Mouse (Mus musculus) embryonic fibroblast, embryonic 13.5 days (primary cell): Measurements from ENCODE around the gene Bsg. TPM values are rescaled to one million over a fixed set of nuclear protein-coding genes. Genes with fewer than 3 reads are reported as not detected.

Source experiments
- H3K27ac ChIP-seq: 2 replicates; pipeline ENCODE4 v1.5.1; 2012; ENCODE audit warnings: low read length, control low read depth, inconsistent platforms; ENCODE audit not compliant: insufficient read depth
- H3K4me1 ChIP-seq: 2 replicates; pipeline ENCODE4 v1.6.1; 2011; ENCODE audit warnings: low read length; ENCODE audit not compliant: control insufficient read depth, insufficient read depth
- H3K4me3 ChIP-seq: 2 replicates; pipeline ENCODE4 v1.5.1; 2011; ENCODE audit warnings: mild to moderate bottlenecking, control low read depth, low read length; ENCODE audit not compliant: insufficient read depth
- CTCF ChIP-seq: IDR thresholded peaks from 2 replicates; pipeline ENCODE4 v1.5.1; 2011; ENCODE audit warnings: mild to moderate bottlenecking, control low read depth, low read length, moderate library complexity, borderline replicate concordance; ENCODE audit not compliant: insufficient read depth
- POLR2A ChIP-seq: IDR thresholded peaks from 2 replicates; pipeline ENCODE4 v1.6.1; 2011; ENCODE audit warnings: low read depth, mild to moderate bottlenecking, control low read depth, low read length, moderate library complexity
- polyA plus RNA-seq: library from polyadenylated mRNA; stranded (reverse); fragments of >200 nt; gene quantifications from 2 replicates; pipeline ENCODE4 v1.2.4, GENCODE M21; 2011; ENCODE audit warnings: low read depth; ENCODE audit not compliant: missing spikeins, insufficient read length

The Bsg gene
- polyA plus RNA-seq, 1 experiment: 774 TPM

DNA sequence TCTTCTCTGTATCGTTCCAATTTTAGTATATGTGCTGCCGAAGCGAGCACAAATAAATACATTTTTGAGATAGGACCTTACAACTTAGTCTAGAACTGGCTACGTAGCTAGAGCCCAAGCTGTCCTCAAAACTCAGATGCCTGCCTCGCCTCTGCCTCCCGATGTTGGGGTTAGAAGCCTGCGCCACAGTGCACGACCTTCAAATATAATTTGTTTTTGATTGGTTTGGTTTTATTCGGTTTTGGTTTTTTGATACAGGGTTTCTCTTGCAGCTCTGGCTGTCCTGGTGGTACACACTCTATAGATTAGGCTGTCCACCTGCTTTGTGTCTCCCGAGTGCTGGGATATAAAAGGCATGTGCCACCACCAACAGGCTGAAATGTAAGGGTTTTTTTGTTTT, 750 bp upstream of the Bsg start:
- H3K4me1 ChIP-seq: peaks cover 11% of the 10 kb centered on the region
- TF ChIP-seq POLR2A (no peak), CTCF (no peak)
- no peak overlapping the region for H3K27ac ChIP-seq
- no peak overlapping the region; the same call in 1 of the 2 replicates for H3K4me3 ChIP-seq

- H3K27ac ChIP-seq: no peak overlapping the region
- no peak for TF ChIP-seq CTCF
- TF ChIP-seq POLR2A: no peak
- peaks cover 11% of the 10 kb centered on the region for H3K4me1 ChIP-seq
- peak overlapping the region; percentile 92 for H3K4me3 ChIP-seq
These were observed 674 bp downstream of the Bsg start for GRCm38 (mm10) chr10:79704970-79705360.

- TF ChIP-seq CTCF (no peak), POLR2A (no peak)
- Histone ChIP-seq H3K4me3 (peak overlapping the region; percentile 92), H3K27ac (no peak overlapping the region), H3K4me1 (peaks cover 11% of the 10 kb centered on the region)
These were observed 1.7 kb downstream of the Bsg start for GRCm38 (mm10) chr10:79705951-79706350.

DNA sequence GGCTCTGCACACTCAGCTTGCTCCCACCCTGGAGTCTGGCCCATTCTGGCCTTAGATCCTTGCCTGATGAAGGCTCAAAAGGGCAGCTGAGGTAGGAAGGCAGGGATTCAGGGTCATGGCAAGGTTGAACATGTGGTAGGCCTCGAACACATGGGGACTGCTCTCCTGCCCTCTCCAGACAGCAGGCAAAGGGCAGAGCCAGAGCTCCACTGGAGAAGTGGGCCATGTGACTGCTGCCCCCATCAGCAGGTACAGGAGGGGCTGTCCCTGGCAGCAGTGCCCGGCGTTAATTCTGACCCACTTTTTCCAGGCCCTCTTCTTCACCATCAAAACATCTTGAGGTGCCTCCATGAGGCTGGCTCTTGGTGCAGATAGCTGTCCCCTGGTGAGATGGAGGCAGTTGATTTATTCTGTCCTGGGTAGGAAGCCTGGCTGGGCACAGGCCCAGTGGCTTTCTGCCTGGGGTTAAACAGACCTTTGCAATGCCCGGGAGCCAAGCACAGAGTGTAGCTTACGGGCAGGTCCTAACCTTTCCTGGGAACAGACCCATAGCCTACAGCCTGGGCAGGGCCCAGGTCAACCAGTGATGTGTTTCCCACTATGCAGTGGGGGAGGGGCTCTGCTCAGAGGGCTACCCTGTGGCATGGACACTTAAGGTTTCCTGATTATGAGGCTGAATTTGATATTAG, 2.3 kb downstream of the Bsg start:
- TF ChIP-seq CTCF (no peak), POLR2A (no peak)
- H3K27ac ChIP-seq: no peak overlapping the region
- H3K4me3 ChIP-seq: peak overlapping the region; percentile 92; the same call in 1 of the 2 replicates
- peaks cover 11% of the 10 kb centered on the region for H3K4me1 ChIP-seq

DNA sequence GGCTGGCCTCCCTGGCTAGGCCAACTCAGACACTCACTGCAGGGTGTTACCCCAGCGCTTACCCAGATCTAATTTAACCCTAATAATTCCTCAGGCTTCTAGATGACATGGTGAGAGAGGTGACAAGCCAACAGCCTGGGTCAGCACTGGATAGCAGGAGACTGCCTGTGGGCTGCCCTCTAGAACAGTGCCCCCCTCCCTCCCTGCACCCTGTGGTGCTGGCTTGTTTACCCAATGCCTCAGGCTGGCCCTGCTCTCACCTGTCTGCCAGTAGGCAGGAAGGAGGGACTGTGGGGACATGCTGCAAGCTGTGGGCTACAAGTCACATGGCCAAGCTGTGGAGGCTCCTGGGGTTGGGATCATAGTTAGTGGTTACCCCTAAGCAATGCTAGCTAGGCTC, 2.9 kb downstream of the Bsg start:
- TF ChIP-seq POLR2A: no peak
- TF ChIP-seq CTCF: no peak
- peaks cover 11% of the 10 kb centered on the region for H3K4me1 ChIP-seq
- H3K4me3 ChIP-seq: no peak overlapping the region
- no peak overlapping the region for H3K27ac ChIP-seq

- Histone ChIP-seq H3K27ac (no peak overlapping the region), H3K4me1 (peaks cover 11% of the 10 kb centered on the region), H3K4me3 (no peak overlapping the region)
- no peak for TF ChIP-seq POLR2A
These were observed 3.5 kb downstream of the Bsg start for GRCm38 (mm10) chr10:79707759-79708158.

DNA sequence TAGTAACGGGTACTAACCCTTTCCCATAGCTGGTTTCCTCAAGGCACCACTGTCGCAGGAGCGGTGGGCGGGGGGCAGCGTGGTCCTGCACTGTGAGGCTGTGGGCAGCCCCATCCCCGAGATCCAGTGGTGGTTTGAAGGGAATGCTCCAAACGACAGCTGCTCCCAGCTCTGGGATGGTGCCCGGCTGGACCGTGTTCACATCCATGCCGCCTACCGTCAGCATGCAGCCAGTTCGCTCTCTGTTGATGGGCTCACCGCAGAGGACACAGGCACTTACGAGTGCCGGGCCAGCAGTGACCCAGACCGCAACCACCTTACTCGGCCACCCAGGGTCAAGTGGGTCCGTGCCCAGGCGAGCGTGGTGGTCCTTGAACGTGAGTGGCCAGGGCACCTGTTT, 4.4 kb downstream of the Bsg start:
- no peak overlapping the region for H3K4me3 ChIP-seq
- no peak for TF ChIP-seq CTCF
- no peak for TF ChIP-seq POLR2A
- no peak overlapping the region for H3K27ac ChIP-seq
- H3K4me1 ChIP-seq: peaks cover 11% of the 10 kb centered on the region

GRCm38 (mm10) chr10:79709307-79709706, 5.0 kb downstream of the Bsg start:
- no peak overlapping the region for H3K4me3 ChIP-seq
- peaks cover 11% of the 10 kb centered on the region for H3K4me1 ChIP-seq
- no peak overlapping the region for H3K27ac ChIP-seq
- TF ChIP-seq POLR2A: no peak
- no peak for TF ChIP-seq CTCF

DNA sequence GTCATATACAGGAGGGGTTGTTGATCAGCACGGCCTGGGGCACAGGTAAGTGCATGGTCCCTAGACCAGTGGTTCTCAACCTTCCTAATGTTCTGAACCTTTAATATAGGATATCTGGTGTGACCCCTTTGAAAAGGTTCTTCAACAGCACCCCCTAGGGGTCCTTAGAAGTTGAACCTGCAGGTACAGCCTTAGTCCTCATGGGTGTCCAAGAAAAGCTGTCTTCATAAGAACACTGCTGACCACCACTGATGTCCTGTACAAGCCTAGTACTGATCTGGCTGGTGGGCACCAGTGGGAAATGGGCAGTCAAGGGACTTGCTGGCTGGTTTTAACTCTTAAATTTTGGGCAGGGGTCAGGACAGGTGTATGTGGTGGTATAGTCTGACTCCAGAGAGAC, 7.7 kb downstream of the Bsg start:
- Histone ChIP-seq H3K27ac (no peak overlapping the region), H3K4me3 (no peak overlapping the region), H3K4me1 (peaks cover 3% of the 10 kb centered on the region; the same call in 1 of the 2 replicates)
- TF ChIP-seq POLR2A: no peak
- no peak for TF ChIP-seq CTCF

DNA sequence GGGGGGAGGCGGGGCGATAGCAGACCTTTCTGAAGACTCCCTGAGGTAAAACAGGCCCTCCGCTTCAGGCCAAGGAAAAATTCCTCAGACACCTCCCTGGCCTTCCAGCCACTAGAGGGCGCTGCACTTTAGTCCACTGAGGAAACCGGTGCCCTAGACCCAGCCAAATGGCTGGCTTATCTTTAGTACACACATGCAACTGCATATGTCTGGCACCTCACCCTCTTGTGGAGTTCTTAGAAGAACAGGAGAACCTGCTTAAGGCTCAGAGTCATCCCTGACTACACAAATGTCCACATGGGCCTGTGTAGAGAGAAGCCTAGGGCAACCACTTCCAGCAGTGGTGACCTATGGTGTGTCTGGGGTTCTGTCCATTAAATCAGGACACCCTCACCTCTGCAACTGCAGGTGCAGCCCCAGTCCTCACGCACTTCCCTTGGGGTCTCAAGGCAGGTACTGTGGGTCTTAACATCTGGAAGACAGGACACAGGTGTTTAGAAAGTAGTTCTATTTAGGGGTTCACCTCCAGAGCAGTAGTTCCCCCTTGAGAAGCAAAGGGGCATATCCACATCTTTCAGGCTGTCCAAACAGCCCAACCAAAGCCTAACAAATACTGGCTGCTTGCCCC, 8.3 kb downstream of the Bsg start:
- H3K4me1 ChIP-seq: no peaks in the 10 kb centered on the region
- TF ChIP-seq CTCF (peak; percentile 51; the same call in 1 of the 2 replicates), POLR2A (no peak)
- H3K27ac ChIP-seq: no peak overlapping the region
- no peak overlapping the region for H3K4me3 ChIP-seq

DNA sequence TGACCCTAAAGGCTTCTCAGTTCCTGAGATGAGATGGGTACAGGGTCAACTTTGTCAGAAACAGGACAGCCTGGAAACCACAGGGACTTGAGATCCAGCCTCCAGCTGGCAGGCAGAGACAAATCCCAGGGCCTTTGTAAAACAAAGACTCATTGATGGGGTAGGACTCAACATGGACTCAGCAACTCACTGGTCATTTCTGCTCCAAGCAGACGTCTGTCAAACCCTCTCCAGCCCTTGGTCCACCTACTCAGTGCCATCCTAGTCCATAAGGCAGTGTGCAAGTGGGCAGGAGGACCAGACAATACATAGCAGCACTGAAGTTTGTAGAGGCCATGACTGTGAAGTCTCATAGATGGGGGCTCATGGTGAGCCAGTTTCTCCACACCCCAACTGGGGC, 8.9 kb downstream of the Bsg start:
- Histone ChIP-seq H3K27ac (no peak overlapping the region), H3K4me3 (no peak overlapping the region)
- TF ChIP-seq CTCF (no peak), POLR2A (peak; percentile 41)

More for the DNA sequence above, 8.9 kb downstream of the Bsg start:
- H3K4me1 ChIP-seq: no peaks in the 10 kb centered on the region
